Mouse (Mus musculus): ENCODE data around the gene Haus3.
A peak's percentile ranks its signal among the peaks of the same experiment; 100 is the strongest.

DNA sequence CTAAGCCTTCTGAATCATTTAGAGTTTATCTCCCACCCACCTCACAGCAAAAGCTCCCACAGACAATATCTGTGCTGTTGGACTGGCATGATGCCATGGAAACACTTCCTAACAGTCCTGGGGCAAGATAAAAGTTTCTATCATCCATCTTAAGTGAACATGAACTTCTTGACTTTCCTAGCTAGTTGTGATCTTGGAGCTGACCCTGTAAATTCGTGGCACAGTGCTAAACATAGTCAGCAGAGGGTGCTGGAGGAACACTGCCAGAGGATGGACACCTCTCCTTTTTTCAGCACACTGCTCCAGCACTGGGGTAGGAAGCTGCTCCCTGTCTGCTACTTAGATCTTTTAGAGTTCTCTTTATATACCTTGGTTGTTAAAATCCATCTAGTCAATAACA lies 29.6 kb downstream of the Haus3 start:
- TF ChIP-seq CTCF (IDR thresholded peaks at IDR 0.05; ENCODE audit: borderline replicate concordance, insufficient read depth, low read depth, low read length), result peak; percentile 76
- no peak for TF ChIP-seq POLR2A (IDR thresholded peaks at IDR 0.05; ENCODE audit: borderline replicate concordance, insufficient read depth, low read length)
